Mouse (Mus musculus) lung, postnatal 0 days (tissue): ENCODE measurements around the gene Csrnp1. TPM values are rescaled to one million over a fixed set of nuclear protein-coding genes. Genes with fewer than 3 reads are reported as not detected.

Experiments used
- ATAC-seq: fragments of 200-750 bp; cut with Nextera tagmentation; 2 replicates; pipeline ENCODE4 v1.8.0; 2017; ENCODE audit warnings: moderate library complexity
- DNase-seq: peaks from one replicate; pipeline ENCODE4 v3.0.0-alpha.2; 2016; ENCODE audit warnings: low spot score
- H3K27ac ChIP-seq: fragments of 300-500 bp; sonication (generic); 2 replicates; pipeline ENCODE4 v1.5.1; 2014; ENCODE audit warnings: antibody characterized with exemption, mild to moderate bottlenecking, low read length, mixed read lengths
- H3K27me3 ChIP-seq: fragments of 300-500 bp; sonication (generic); replicated peaks from 2 replicates; pipeline ENCODE4 v1.6.1; 2014; ENCODE audit warnings: low read length, mixed read lengths; ENCODE audit not compliant: insufficient read depth
- H3K36me3 ChIP-seq: fragments of 300-500 bp; sonication (generic); 2 replicates; pipeline ENCODE4 v1.6.1; 2014; ENCODE audit warnings: low read length, mixed read lengths; ENCODE audit not compliant: insufficient read depth
- H3K4me1 ChIP-seq: fragments of 300-500 bp; sonication (generic); 2 replicates; pipeline ENCODE4 v1.6.1; 2014; ENCODE audit warnings: antibody characterized with exemption, low read depth, low read length, mixed read lengths; ENCODE audit not compliant: insufficient read depth
- H3K4me2 ChIP-seq: fragments of 300-500 bp; sonication (generic); replicated peaks from 2 replicates; pipeline ENCODE4 v1.6.1; 2014; ENCODE audit warnings: low read depth, mild to moderate bottlenecking, low read length, moderate library complexity, mixed read lengths
- H3K4me3 ChIP-seq: fragments of 300-500 bp; sonication (generic); 2 replicates; pipeline ENCODE4 v1.5.1; 2014; ENCODE audit warnings: low read depth, low read length
- H3K9ac ChIP-seq: fragments of 300-500 bp; sonication (generic); replicated peaks from 2 replicates; pipeline ENCODE4 v1.6.1; 2014; ENCODE audit warnings: low read depth, mild to moderate bottlenecking
- H3K9me3 ChIP-seq: fragments of 300-500 bp; sonication (generic); 2 replicates; pipeline ENCODE4 v1.6.1; 2016; ENCODE audit warnings: low read length, mixed read lengths
- CTCF ChIP-seq: IDR thresholded peaks from 2 replicates; pipeline ENCODE4 v1.5.1; 2016; ENCODE audit warnings: antibody characterized with exemption, mild to moderate bottlenecking
- EP300 ChIP-seq: IDR thresholded peaks from 2 replicates; pipeline ENCODE4 v1.6.1; 2016; ENCODE audit warnings: antibody characterized with exemption, mild to moderate bottlenecking, control low read depth
- WGBS: fragments of 180-500 bp; shearing (Covaris S2); extraction: QIAGEN DNeasy Blood & Tissue Kit; methylation state at CpG from one replicate; pipeline ENCODE4 v1.1.7; 2014; 5-methylcytosine and 5-hydroxymethylcytosine counted together
- polyA plus RNA-seq: library from polyadenylated mRNA; unstranded; fragments of >200 nt; fragmentation: Nextera tagmentation; extraction: Ambion mirVana; gene quantifications from 2 replicates; pipeline ENCODE4 v1.2.1, GENCODE M21; 2015

Gene Csrnp1
- polyA plus RNA-seq, 1 experiment from 2014 or later = 9.4 TPM

DNA sequence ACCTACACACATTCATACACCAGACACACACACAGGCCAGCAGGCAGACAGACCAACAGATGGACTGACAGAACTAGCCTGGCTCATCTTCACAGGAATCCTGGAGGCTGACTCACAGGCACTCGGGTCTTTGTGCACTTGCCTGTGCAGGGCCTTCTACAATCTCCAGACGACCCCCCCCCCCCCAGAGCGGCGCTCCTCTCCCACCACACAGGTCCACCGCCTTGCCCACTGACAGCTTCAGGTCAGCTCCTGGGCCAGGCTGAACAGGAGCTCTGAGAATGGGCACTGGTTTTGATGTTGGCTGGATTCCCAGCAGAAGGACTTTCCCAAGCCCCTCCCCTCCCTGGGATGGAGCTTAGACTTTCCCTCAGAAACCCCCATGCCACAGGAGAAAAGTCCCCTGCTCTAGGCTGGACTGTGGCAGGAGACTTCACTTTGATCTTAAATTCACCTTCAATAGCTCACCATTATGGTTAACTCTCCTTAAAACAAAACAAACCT is 6.8 kb downstream of the Csrnp1 start:
- ATAC-seq (no peak), DNase-seq (no peak)
- no peaks in the 10 kb centered on the region for H3K27me3 ChIP-seq
- peaks cover 29% of the 10 kb centered on the region for H3K4me1 ChIP-seq
- TF ChIP-seq EP300 = no peak
- no peak for TF ChIP-seq CTCF
- H3K9ac ChIP-seq = no peak overlapping the region
- H3K9me3 ChIP-seq = no peaks in the 10 kb centered on the region
- 13% methylated on average over 4 of the region's 5 CpGs for WGBS
- no peak overlapping the region for H3K4me3 ChIP-seq
- peak overlapping the region; percentile 27; the same call in 1 of the 2 replicates for H3K4me2 ChIP-seq
- H3K36me3 ChIP-seq = peaks cover 21% of the 10 kb centered on the region
- H3K27ac ChIP-seq = no peak overlapping the region

DNA sequence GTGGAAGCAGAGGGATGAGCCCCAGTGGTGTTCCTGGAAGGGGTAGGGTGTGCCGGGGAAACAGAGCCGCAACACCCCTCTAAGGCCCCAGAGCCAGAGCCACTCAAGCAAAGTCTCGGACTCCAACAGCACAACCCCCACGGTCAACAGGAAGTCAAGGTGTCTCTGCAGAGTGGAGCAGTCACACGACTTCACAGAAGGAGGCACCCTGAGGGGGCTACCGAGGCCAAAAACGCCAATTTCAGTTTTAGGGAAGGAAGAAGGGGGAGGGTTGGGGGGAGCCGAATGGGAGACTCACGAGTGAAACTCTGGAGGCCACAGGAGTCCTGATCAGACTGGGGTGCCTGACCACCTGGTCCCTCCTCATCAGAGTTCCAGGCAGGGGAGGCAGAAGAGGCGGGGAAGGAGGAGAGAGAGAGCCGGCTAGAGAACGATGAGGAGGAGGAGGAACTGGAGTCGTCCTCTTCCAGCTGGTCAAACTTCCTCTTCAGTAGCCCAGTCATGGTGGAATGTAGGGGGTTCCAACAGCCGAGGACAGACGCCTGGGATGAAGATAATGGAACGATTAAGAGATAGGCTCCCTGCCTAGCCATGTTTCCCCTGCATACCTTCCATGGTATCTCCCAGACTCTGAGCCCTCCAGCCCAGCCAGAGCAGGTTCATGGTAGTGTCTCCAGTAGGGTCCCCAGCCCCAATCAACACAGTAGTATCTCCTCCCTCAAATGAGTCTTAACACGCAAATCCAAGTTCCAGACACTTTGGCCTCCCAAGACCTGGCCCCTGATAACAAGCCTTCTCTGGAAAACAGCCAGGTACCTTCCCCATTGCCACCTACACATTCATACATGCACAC is 7.5 kb downstream of the Csrnp1 start:
- 21% methylated on average over 17 of the region's 17 CpGs for WGBS
- H3K4me1 ChIP-seq = peaks cover 29% of the 10 kb centered on the region
- peak overlapping the region; percentile 27; the same call in 1 of the 2 replicates for H3K4me2 ChIP-seq
- ATAC-seq (no peak), DNase-seq (no peak)
- H3K36me3 ChIP-seq = peaks cover 27% of the 10 kb centered on the region
- TF ChIP-seq EP300 (no peak), CTCF (no peak)
- no peaks in the 10 kb centered on the region for H3K9me3 ChIP-seq
- no peaks in the 10 kb centered on the region for H3K27me3 ChIP-seq
- H3K4me3 ChIP-seq = no peak overlapping the region
- no peak overlapping the region for H3K27ac ChIP-seq
- no peak overlapping the region for H3K9ac ChIP-seq

- no peak overlapping the region for H3K27ac ChIP-seq
- peaks cover 35% of the 10 kb centered on the region for H3K4me1 ChIP-seq
- TF ChIP-seq EP300 (no peak), CTCF (no peak)
- no peaks in the 10 kb centered on the region for H3K9me3 ChIP-seq
- no peak overlapping the region for H3K9ac ChIP-seq
- peaks cover 31% of the 10 kb centered on the region for H3K36me3 ChIP-seq
- 73% methylated on average over 4 of the region's 4 CpGs for WGBS
- no peaks in the 10 kb centered on the region for H3K27me3 ChIP-seq
- no peak overlapping the region for H3K4me2 ChIP-seq
- ATAC-seq (no peak), DNase-seq (no peak)
- H3K4me3 ChIP-seq = no peak overlapping the region
Observed at GRCm38 (mm10) chr9:119975286-119975685, 9.2 kb downstream of the Csrnp1 start.

- Histone ChIP-seq H3K27me3 (no peaks in the 10 kb centered on the region), H3K4me3 (no peak overlapping the region), H3K9me3 (no peaks in the 10 kb centered on the region), H3K4me1 (peaks cover 35% of the 10 kb centered on the region), H3K36me3 (peaks cover 31% of the 10 kb centered on the region), H3K4me2 (no peak overlapping the region), H3K9ac (no peak overlapping the region), H3K27ac (no peak overlapping the region)
- DNase-seq = peak; percentile 32
- 73% methylated on average over 5 of the region's 5 CpGs for WGBS
- TF ChIP-seq CTCF (peak; percentile 55), EP300 (no peak)
- ATAC-seq = no peak
Observed at GRCm38 (mm10) chr9:119974609-119975008, 9.8 kb downstream of the Csrnp1 start.

GRCm38 (mm10) chr9:119973869-119974520 is 10.5 kb downstream of the Csrnp1 start:
- Histone ChIP-seq H3K9me3 (no peaks in the 10 kb centered on the region), H3K9ac (no peak overlapping the region), H3K4me1 (peaks cover 33% of the 10 kb centered on the region), H3K27ac (no peak overlapping the region), H3K36me3 (peaks cover 31% of the 10 kb centered on the region), H3K4me3 (no peak overlapping the region), H3K4me2 (no peak overlapping the region), H3K27me3 (no peaks in the 10 kb centered on the region)
- TF ChIP-seq CTCF (peak; percentile 70), EP300 (no peak)
- DNase-seq (no peak), ATAC-seq (no peak)
- WGBS = 89% methylated on average over 27 of the region's 27 CpGs

- no peak overlapping the region for H3K4me3 ChIP-seq
- no peaks in the 10 kb centered on the region for H3K9me3 ChIP-seq
- no peak overlapping the region for H3K9ac ChIP-seq
- WGBS = 87% methylated on average over 23 of the region's 23 CpGs
- H3K27me3 ChIP-seq = no peaks in the 10 kb centered on the region
- H3K36me3 ChIP-seq = peaks cover 31% of the 10 kb centered on the region
- ATAC-seq (no peak), DNase-seq (no peak)
- TF ChIP-seq CTCF (no peak), EP300 (no peak)
- H3K4me2 ChIP-seq = no peak overlapping the region
- peaks cover 29% of the 10 kb centered on the region for H3K4me1 ChIP-seq
- H3K27ac ChIP-seq = no peak overlapping the region
Observed at GRCm38 (mm10) chr9:119973281-119973680, 11.2 kb downstream of the Csrnp1 start.
